Comparison of ENCODE assay signal across 20 mouse cellular contexts in genomic region chr3:35990715-35991114, GRCm38 (mm10).
"Had no signal": no experiment of that assay in that cellular context is flagged by ENCODE, and none has a peak within 500 bp of the region (broad histone marks: within the 10 kb centered on the region; RNA-seq: fewer than 3 reads in every experiment).

No protein-coding gene starts in this region.

- H3K27ac ChIP-seq: limb, embryonic 12.5 days; limb, embryonic 15.5 days; liver, embryonic 14.5 days; macrophage; midbrain, embryonic 12.5 days; neural tube, embryonic 13.5 days; stomach, postnatal 0 days had no signal

- ATAC-seq: liver, postnatal 0 days; lung, postnatal 0 days; midbrain, embryonic 16.5 days had no signal

- DNase-seq: kidney, adult 9 months; kidney, postnatal 14 days; kidney, postnatal 4 days; left cerebral cortex, postnatal 4 days; liver, postnatal 0 days; lung, embryonic 14.5 days; retina, postnatal 1 day; right cerebral cortex, postnatal 4 days; thymus, adult 2 months; thymus, postnatal 14 days had no signal

- H3K4me1 ChIP-seq: limb, embryonic 12.5 days; limb, embryonic 15.5 days; midbrain, embryonic 12.5 days; neural tube, embryonic 13.5 days had no signal

- H3K4me3 ChIP-seq: limb, embryonic 12.5 days; limb, embryonic 15.5 days; midbrain, embryonic 12.5 days; myocyte; neural tube, embryonic 13.5 days had no signal

- H3K27me3 ChIP-seq: limb, embryonic 12.5 days; limb, embryonic 15.5 days; midbrain, embryonic 12.5 days; neural tube, embryonic 13.5 days had no signal
